Mouse (Mus musculus) forebrain, embryonic 16.5 days (tissue): ENCODE results near the gene Gm17581. TPM values are rescaled to one million over a fixed set of nuclear protein-coding genes. Genes with fewer than 3 reads are reported as not detected.

Experiments
- ATAC-seq: fragments of 200-750 bp; cut with Nextera tagmentation; 2 replicates; pipeline ENCODE4 v1.8.0; 2017; ENCODE audit warnings: mild to moderate bottlenecking, moderate library complexity
- H3K27ac ChIP-seq: fragments of 300-500 bp; sonication (generic); 2 replicates; pipeline ENCODE4 v1.5.1; 2014; ENCODE audit warnings: low read length, control low read depth
- H3K27me3 ChIP-seq: fragments of 300-500 bp; sonication (generic); replicated peaks from 2 replicates; pipeline ENCODE4 v1.6.1; 2014; ENCODE audit warnings: low read length; ENCODE audit not compliant: control insufficient read depth, insufficient read depth
- H3K36me3 ChIP-seq: fragments of 300-500 bp; sonication (generic); 2 replicates; pipeline ENCODE4 v1.6.1; 2014; ENCODE audit not compliant: control insufficient read depth, insufficient read depth
- H3K4me1 ChIP-seq: fragments of 300-500 bp; sonication (generic); replicated peaks from 2 replicates; pipeline ENCODE4 v1.6.1; 2014; ENCODE audit warnings: low read length; ENCODE audit not compliant: control insufficient read depth, insufficient read depth
- H3K4me2 ChIP-seq: fragments of 300-500 bp; sonication (generic); 2 replicates; pipeline ENCODE4 v1.6.1; 2014; ENCODE audit warnings: mild to moderate bottlenecking, low read length, control low read depth
- H3K4me3 ChIP-seq: fragments of 300-500 bp; sonication (generic); replicated peaks from 2 replicates; pipeline ENCODE4 v1.5.1; 2014; ENCODE audit warnings: mild to moderate bottlenecking, low read length, control low read depth
- H3K9ac ChIP-seq: fragments of 300-500 bp; sonication (generic); replicated peaks from 2 replicates; pipeline ENCODE4 v1.6.1; 2014; ENCODE audit warnings: low read depth, low read length, control low read depth
- H3K9me3 ChIP-seq: fragments of 300-500 bp; sonication (generic); 2 replicates; pipeline ENCODE4 v1.6.1; 2016; ENCODE audit warnings: low read length; ENCODE audit not compliant: control insufficient read depth
- WGBS: fragments of 180-500 bp; shearing (Covaris S2); extraction: QIAGEN DNeasy Blood & Tissue Kit; methylation state at CpG from one replicate; pipeline ENCODE4 v1.1.7; 2014; 5-methylcytosine and 5-hydroxymethylcytosine counted together
- polyA plus RNA-seq: library from polyadenylated mRNA; unstranded; fragments of >200 nt; fragmentation: Nextera tagmentation; extraction: Ambion mirVana; gene quantifications from 2 replicates; pipeline ENCODE4 v1.2.1, GENCODE M21; 2015

Gm17581 gene
- polyA plus RNA-seq, 1 experiment from 2014 or later, result not detected

DNA sequence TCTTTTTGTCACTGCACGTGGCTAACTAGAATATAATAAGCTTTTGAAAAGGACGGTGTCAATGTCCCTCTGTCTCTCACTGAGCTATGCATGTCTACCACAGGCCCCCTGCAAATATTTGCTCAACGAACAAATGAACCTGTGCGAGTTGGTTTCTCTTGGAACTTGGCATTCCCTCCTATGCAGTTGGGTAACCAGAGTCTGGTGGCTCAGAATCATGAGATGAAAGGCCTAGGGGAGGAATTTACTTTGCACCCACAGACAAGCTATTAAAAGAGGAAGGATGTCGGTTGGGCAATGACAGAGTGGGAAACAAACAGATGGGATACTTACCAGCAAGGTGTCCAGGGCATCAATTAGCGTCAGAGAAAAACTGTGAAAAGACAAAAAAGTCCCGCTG, 9.4 kb downstream of the Gm17581 start:
- H3K36me3 ChIP-seq, result peaks cover 5% of the 10 kb centered on the region; the same call in 1 of the 2 replicates
- no peak overlapping the region for H3K4me2 ChIP-seq
- no peak overlapping the region for H3K27ac ChIP-seq
- H3K4me1 ChIP-seq, result peaks cover 15% of the 10 kb centered on the region
- no peak overlapping the region for H3K4me3 ChIP-seq
- no peak for ATAC-seq
- H3K9ac ChIP-seq, result no peak overlapping the region
- H3K9me3 ChIP-seq, result no peaks in the 10 kb centered on the region
- no peaks in the 10 kb centered on the region for H3K27me3 ChIP-seq
- 88% methylated on average over 7 of the region's 7 CpGs for WGBS

DNA sequence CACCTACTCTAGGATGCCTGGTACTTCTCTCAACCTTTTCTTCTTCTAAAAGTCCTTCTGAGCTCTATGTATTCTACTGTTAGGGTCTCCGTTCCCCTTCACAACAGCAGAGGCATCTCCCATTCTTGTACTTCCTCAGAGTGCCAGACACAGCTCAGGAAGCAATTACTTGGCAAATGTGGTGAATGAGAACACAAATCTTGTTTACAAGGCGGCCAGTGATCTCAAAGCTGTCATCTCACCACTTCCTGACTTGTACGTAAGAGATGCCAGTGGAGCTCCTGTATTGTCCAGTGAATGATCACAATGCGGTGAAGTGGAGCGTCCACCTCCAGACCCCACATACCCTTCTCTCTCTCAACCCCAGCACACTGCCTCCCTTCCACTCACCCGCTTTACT, 11.1 kb downstream of the Gm17581 start:
- peaks cover 15% of the 10 kb centered on the region for H3K4me1 ChIP-seq
- no peak overlapping the region for H3K4me3 ChIP-seq
- H3K27me3 ChIP-seq, result no peaks in the 10 kb centered on the region
- 96% methylated on average over 6 of the region's 6 CpGs for whole genome bisulfite sequencing
- no peaks in the 10 kb centered on the region for H3K9me3 ChIP-seq
- no peak for ATAC-seq
- H3K27ac ChIP-seq, result no peak overlapping the region
- H3K4me2 ChIP-seq, result no peak overlapping the region
- peaks cover 5% of the 10 kb centered on the region; the same call in 1 of the 2 replicates for H3K36me3 ChIP-seq
- no peak overlapping the region for H3K9ac ChIP-seq

DNA sequence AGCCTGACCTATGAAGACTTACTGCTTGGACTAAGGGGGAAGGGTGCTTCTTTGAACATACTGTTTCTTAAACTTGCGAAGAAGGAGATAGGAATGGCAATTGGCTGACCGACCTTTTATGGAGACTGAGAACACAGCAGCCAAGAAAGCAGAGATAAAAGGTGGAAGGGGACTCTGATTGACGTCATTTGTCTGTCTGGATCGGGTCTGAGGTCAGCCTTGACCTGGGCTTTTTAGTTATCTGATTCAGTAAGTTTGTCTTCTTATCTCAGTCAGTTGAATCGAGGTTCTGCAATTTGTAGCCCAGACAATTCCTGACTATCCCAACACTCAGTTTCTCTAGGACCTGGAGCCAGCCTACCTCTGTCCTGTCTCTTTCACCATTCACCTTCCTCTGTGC, 11.6 kb downstream of the Gm17581 start:
- ATAC-seq, result no peak
- Histone ChIP-seq H3K4me2 (no peak overlapping the region), H3K4me3 (no peak overlapping the region), H3K9ac (no peak overlapping the region), H3K9me3 (no peaks in the 10 kb centered on the region), H3K27ac (no peak overlapping the region), H3K27me3 (no peaks in the 10 kb centered on the region), H3K36me3 (peaks cover 5% of the 10 kb centered on the region; the same call in 1 of the 2 replicates), H3K4me1 (peaks cover 15% of the 10 kb centered on the region)
- WGBS, result 82% methylated on average over 5 of the region's 5 CpGs

DNA sequence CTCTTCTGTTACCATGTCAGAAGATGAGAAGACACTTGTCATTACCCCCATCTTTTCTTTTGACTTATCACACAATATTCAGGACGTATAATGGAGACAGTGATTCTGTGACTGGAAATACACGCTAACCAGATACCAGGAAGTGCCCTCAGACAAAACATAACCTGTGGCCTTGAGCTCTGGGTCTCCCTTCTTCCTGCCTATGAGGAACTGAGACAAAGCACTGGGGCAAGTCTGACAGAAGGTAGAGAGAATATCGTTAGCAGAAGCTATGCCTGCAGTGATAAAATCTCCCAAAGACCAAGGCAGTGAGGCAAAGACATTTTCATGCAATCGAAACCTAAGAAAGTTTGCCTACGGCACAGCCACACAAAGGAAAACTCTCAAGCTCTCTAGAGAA, 15.1 kb downstream of the Gm17581 start:
- H3K4me1 ChIP-seq, result no peaks in the 10 kb centered on the region
- H3K36me3 ChIP-seq, result peaks cover 12% of the 10 kb centered on the region
- no peak for ATAC-seq
- H3K27me3 ChIP-seq, result no peaks in the 10 kb centered on the region
- no peak overlapping the region for H3K4me3 ChIP-seq
- H3K27ac ChIP-seq, result no peak overlapping the region
- no peak overlapping the region for H3K4me2 ChIP-seq
- no peaks in the 10 kb centered on the region for H3K9me3 ChIP-seq
- H3K9ac ChIP-seq, result no peak overlapping the region
- WGBS, result 91% methylated on average over 5 of the region's 5 CpGs

DNA sequence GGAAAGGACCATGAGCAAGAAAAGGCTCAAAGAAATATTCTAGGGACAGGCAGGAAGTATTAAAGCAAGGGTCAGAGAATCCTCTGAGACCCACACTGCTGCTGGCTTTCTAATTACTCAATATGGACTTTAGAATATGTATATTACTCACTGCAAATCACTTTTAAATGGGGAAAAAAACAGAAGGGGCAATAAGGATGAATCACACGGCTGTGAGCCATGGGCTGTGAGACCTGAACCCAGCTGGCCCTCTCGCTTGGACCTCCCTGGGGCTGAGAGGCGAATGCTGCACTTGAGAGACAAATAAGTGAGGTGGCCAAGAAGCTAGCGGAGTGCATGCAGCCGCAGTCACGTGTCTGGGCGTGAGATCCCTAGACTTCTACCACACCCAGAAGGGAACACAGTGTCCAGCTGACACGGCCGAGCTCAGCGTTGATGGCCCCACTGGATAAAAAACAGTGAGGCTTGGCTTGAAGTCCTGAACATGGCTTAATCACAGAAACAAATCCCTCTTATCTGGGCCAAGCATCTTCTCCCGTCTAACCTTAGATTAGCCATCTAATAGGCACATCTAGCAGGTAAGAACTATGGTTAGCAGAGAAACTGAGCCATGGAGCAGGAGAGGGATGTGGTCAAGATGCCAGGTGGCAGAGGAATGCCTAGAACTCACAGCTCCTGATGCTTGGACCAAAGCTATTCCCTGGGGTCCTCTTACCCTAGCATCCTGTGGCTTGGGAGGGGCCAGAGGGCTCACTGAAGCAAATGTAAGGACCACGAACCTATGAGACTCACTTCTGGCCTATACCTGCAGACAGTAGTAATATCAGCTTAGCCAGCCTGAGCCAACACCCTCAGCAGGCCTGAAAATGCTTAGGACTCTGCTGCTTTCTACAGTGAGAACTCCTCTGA, 18.3 kb downstream of the Gm17581 start:
- WGBS, result 88% methylated on average over 12 of the region's 12 CpGs
- Histone ChIP-seq H3K27ac (no peak overlapping the region), H3K4me3 (no peak overlapping the region), H3K36me3 (peaks cover 13% of the 10 kb centered on the region; the same call in 1 of the 2 replicates), H3K4me2 (no peak overlapping the region), H3K9ac (no peak overlapping the region), H3K9me3 (no peaks in the 10 kb centered on the region), H3K4me1 (no peaks in the 10 kb centered on the region), H3K27me3 (no peaks in the 10 kb centered on the region)
- ATAC-seq, result no peak

DNA sequence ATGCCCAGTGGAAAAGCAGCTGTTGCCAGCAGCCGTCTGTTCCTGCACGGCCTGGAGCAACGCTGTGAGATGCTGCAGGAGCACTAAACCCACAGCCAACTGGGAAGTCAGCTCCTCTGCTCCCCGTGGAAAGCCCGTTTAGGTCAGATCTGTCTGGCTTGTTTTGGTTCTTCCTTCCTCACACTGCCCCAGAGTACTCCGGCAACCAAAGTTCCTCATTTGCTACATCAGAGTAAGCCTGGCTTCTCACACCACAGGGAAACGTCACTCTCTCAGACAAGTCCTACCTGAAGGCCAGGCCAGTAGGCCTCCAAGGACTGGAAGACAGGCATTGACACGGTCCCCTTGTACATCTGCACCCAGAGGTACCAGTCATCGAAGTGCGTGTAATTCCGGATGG, 25.1 kb downstream of the Gm17581 start:
- no peak overlapping the region for H3K27ac ChIP-seq
- H3K9ac ChIP-seq, result no peak overlapping the region
- 91% methylated on average over 11 of the region's 11 CpGs for WGBS
- no peak overlapping the region for H3K4me2 ChIP-seq
- no peak for ATAC-seq
- H3K4me3 ChIP-seq, result no peak overlapping the region
- H3K4me1 ChIP-seq, result no peaks in the 10 kb centered on the region
- no peaks in the 10 kb centered on the region for H3K27me3 ChIP-seq
- H3K9me3 ChIP-seq, result no peaks in the 10 kb centered on the region
- H3K36me3 ChIP-seq, result peaks cover 20% of the 10 kb centered on the region

DNA sequence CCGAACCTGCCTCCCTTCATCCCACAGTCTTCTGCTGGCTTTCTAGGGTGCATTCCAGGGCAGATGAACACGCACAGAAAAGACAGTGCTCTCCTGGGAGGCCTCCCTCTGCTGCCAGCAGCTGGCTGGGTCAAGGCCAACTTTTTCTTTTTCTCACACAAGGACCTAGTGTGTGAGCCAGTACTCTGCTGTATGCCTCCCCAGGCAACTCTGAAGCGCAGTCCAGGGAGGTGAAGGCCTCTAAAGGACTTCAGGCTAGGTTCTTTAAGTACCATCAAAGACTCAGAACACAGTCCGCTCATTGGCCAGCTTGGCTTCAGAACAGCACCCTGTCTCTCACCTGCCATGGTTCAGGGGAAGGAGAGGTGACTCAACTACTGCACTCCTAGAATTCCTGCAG, 28.4 kb downstream of the Gm17581 start:
- Histone ChIP-seq H3K4me1 (no peaks in the 10 kb centered on the region), H3K27me3 (no peaks in the 10 kb centered on the region), H3K4me2 (no peak overlapping the region), H3K36me3 (peaks cover 26% of the 10 kb centered on the region), H3K9ac (no peak overlapping the region), H3K9me3 (no peaks in the 10 kb centered on the region), H3K27ac (no peak overlapping the region), H3K4me3 (no peak overlapping the region)
- 67% methylated on average over 4 of the region's 4 CpGs for WGBS
- ATAC-seq, result no peak

DNA sequence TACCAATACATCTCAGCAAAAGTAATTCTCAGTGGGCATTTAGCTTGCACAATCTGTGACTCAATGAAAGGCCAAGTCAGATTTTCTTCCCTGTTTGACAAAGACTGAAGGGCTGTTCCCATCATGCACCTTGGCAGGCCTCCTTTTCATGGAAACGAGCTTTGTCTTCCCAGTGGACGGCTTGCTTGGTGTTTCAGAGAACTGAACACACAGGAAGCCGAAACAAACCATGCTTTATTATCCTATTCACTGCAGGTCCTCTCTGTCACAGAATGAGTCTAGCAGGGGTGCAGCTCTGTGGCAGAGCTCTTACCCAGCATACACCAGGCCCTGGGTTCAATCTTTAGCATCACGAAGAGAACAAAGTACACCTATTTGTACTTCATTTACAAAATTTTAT, 32.0 kb downstream of the Gm17581 start:
- Histone ChIP-seq H3K4me3 (no peak overlapping the region), H3K36me3 (peaks cover 21% of the 10 kb centered on the region), H3K4me1 (no peaks in the 10 kb centered on the region), H3K27me3 (no peaks in the 10 kb centered on the region), H3K4me2 (no peak overlapping the region), H3K27ac (no peak overlapping the region), H3K9me3 (no peaks in the 10 kb centered on the region), H3K9ac (no peak overlapping the region)
- WGBS, result 8% methylated on average over 4 of the region's 4 CpGs
- no peak for ATAC-seq

DNA sequence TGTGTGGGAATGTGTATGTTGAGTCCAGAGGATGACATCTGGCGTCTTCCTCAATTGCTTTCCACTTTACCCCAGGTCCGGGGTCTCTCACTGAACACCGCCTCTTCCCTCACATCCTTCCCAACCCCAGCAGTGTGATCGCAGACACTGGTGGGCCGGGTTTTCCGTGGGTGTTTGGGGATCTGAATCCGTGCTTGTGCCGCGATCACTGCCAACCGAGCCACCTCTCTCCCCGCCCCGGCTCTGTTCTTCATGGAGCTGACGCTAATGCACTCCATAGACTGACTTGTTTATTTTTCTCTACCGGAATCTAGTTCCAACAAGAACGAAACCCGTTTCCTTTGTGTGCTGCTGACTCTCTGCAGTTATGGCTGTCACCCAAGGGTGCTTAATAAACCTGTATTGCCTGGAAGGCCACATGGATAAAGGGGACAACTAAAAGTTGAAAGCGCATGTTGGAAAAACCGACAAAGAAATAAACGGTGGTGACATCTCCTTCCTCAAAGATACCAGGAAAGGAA, 34.2 kb downstream of the Gm17581 start:
- H3K9me3 ChIP-seq, result no peaks in the 10 kb centered on the region
- no peak for ATAC-seq
- WGBS, result 92% methylated on average over 19 of the region's 19 CpGs

More for the DNA sequence above, 34.2 kb downstream of the Gm17581 start:
- H3K9ac ChIP-seq, result no peak overlapping the region
- H3K27ac ChIP-seq, result no peak overlapping the region
- no peak overlapping the region for H3K4me3 ChIP-seq
- H3K27me3 ChIP-seq, result no peaks in the 10 kb centered on the region
- peaks cover 18% of the 10 kb centered on the region for H3K36me3 ChIP-seq
- no peaks in the 10 kb centered on the region for H3K4me1 ChIP-seq
- no peak overlapping the region for H3K4me2 ChIP-seq
